Mouse (Mus musculus) intestine, embryonic 15.5 days (tissue): Measurements from ENCODE around the gene Btbd9. TPM values are rescaled to one million over a fixed set of nuclear protein-coding genes. Genes with fewer than 3 reads are reported as not detected.

Experiments used
- ATAC-seq: fragments of 200-750 bp; cut with Nextera tagmentation; 2 replicates; pipeline ENCODE4 v1.8.0; 2017; ENCODE audit warnings: moderate TSS enrichment, moderate library complexity
- H3K27ac ChIP-seq: fragments of 300-500 bp; sonication (generic); 2 replicates; pipeline ENCODE4 v1.5.1; 2015; ENCODE audit warnings: mild to moderate bottlenecking, inconsistent platforms
- H3K27me3 ChIP-seq: fragments of 300-500 bp; sonication (generic); replicated peaks from 2 replicates; pipeline ENCODE4 v1.6.1; 2015; ENCODE audit warnings: inconsistent platforms
- H3K36me3 ChIP-seq: fragments of 300-500 bp; sonication (generic); 2 replicates; pipeline ENCODE4 v1.6.1; 2015; ENCODE audit warnings: inconsistent platforms
- H3K4me1 ChIP-seq: fragments of 300-500 bp; sonication (generic); replicated peaks from 2 replicates; pipeline ENCODE4 v1.6.1; 2015; ENCODE audit warnings: inconsistent platforms
- H3K4me2 ChIP-seq: fragments of 300-500 bp; sonication (generic); replicated peaks from 2 replicates; pipeline ENCODE4 v1.6.1; 2015; ENCODE audit warnings: mild to moderate bottlenecking, inconsistent platforms
- H3K4me3 ChIP-seq: fragments of 300-500 bp; sonication (generic); replicated peaks from 2 replicates; pipeline ENCODE4 v1.5.1; 2015; ENCODE audit warnings: inconsistent platforms
- H3K9ac ChIP-seq: fragments of 300-500 bp; sonication (generic); 2 replicates; pipeline ENCODE4 v1.6.1; 2015; ENCODE audit warnings: inconsistent platforms
- H3K9me3 ChIP-seq: fragments of 300-500 bp; sonication (generic); 2 replicates; pipeline ENCODE4 v1.6.1; 2016; ENCODE audit warnings: inconsistent platforms
- WGBS: fragments of 180-500 bp; shearing (Covaris S2); methylation state at CpG from one replicate; pipeline ENCODE4 v1.1.7; 2015; 5-methylcytosine and 5-hydroxymethylcytosine counted together
- polyA plus RNA-seq: library from polyadenylated mRNA; unstranded; fragments of >200 nt; fragmentation: Nextera tagmentation; extraction: Ambion mirVana; gene quantifications from 2 replicates; pipeline ENCODE4 v1.2.1, GENCODE M21; 2015

Gene Btbd9
- polyA plus RNA-seq, 1 experiment from 2014 or later, result 52.8 TPM

GRCm38 (mm10) chr17:30484446-30485066 lies 91.7 kb downstream of the Btbd9 start:
- no peaks in the 10 kb centered on the region for H3K4me1 ChIP-seq
- no peaks in the 10 kb centered on the region for H3K36me3 ChIP-seq
- no peak overlapping the region for H3K9ac ChIP-seq
- ATAC-seq, result no peak
- H3K4me2 ChIP-seq, result no peak overlapping the region
- no peak overlapping the region for H3K4me3 ChIP-seq
- 76% methylated on average over 1 of the region's 1 CpGs for WGBS
- no peaks in the 10 kb centered on the region for H3K9me3 ChIP-seq
- H3K27ac ChIP-seq, result no peak overlapping the region
- H3K27me3 ChIP-seq, result no peaks in the 10 kb centered on the region

- no peak overlapping the region for H3K4me3 ChIP-seq
- ATAC-seq, result no peak
- no peaks in the 10 kb centered on the region for H3K4me1 ChIP-seq
- H3K27ac ChIP-seq, result no peak overlapping the region
- no peak overlapping the region for H3K9ac ChIP-seq
- H3K4me2 ChIP-seq, result no peak overlapping the region
- WGBS, result 82% methylated on average over 6 of the region's 6 CpGs
- no peaks in the 10 kb centered on the region for H3K36me3 ChIP-seq
- no peaks in the 10 kb centered on the region for H3K27me3 ChIP-seq
- H3K9me3 ChIP-seq, result no peaks in the 10 kb centered on the region
Measured at GRCm38 (mm10) chr17:30481766-30482165, 94.5 kb downstream of the Btbd9 start.

GRCm38 (mm10) chr17:30481341-30481740 lies 94.9 kb downstream of the Btbd9 start:
- no peaks in the 10 kb centered on the region for H3K36me3 ChIP-seq
- no peak overlapping the region for H3K27ac ChIP-seq
- no peak overlapping the region for H3K9ac ChIP-seq
- no peak for ATAC-seq
- no peak overlapping the region for H3K4me3 ChIP-seq
- H3K27me3 ChIP-seq, result no peaks in the 10 kb centered on the region
- no peaks in the 10 kb centered on the region for H3K4me1 ChIP-seq
- 93% methylated on average over 10 of the region's 10 CpGs for WGBS
- no peaks in the 10 kb centered on the region for H3K9me3 ChIP-seq
- H3K4me2 ChIP-seq, result no peak overlapping the region

- Histone ChIP-seq H3K4me1 (no peaks in the 10 kb centered on the region), H3K4me2 (no peak overlapping the region), H3K36me3 (no peaks in the 10 kb centered on the region), H3K27ac (no peak overlapping the region), H3K27me3 (no peaks in the 10 kb centered on the region), H3K9ac (no peak overlapping the region), H3K9me3 (no peaks in the 10 kb centered on the region), H3K4me3 (no peak overlapping the region)
- WGBS, result 89% methylated on average over 8 of the region's 8 CpGs
- no peak for ATAC-seq
Measured at GRCm38 (mm10) chr17:30480381-30480780, 95.9 kb downstream of the Btbd9 start.

GRCm38 (mm10) chr17:30478181-30478580 lies 98.1 kb downstream of the Btbd9 start:
- Histone ChIP-seq H3K4me3 (no peak overlapping the region), H3K27me3 (no peaks in the 10 kb centered on the region), H3K4me2 (no peak overlapping the region), H3K27ac (no peak overlapping the region), H3K4me1 (no peaks in the 10 kb centered on the region), H3K9me3 (no peaks in the 10 kb centered on the region), H3K36me3 (no peaks in the 10 kb centered on the region), H3K9ac (no peak overlapping the region)
- no peak for ATAC-seq
- 84% methylated on average over 9 of the region's 9 CpGs for WGBS

- Histone ChIP-seq H3K27me3 (no peaks in the 10 kb centered on the region), H3K9me3 (no peaks in the 10 kb centered on the region), H3K36me3 (no peaks in the 10 kb centered on the region), H3K4me2 (no peak overlapping the region), H3K9ac (no peak overlapping the region), H3K4me3 (no peak overlapping the region), H3K27ac (no peak overlapping the region), H3K4me1 (peaks cover 14% of the 10 kb centered on the region)
- 41% methylated on average over 2 of the region's 2 CpGs for WGBS
- no peak for ATAC-seq
Measured at GRCm38 (mm10) chr17:30474561-30474960, 101.7 kb downstream of the Btbd9 start.

- no peak for ATAC-seq
- Histone ChIP-seq H3K4me3 (no peak overlapping the region), H3K36me3 (no peaks in the 10 kb centered on the region), H3K4me2 (no peak overlapping the region), H3K4me1 (peaks cover 22% of the 10 kb centered on the region), H3K9ac (no peak overlapping the region), H3K27me3 (no peaks in the 10 kb centered on the region), H3K27ac (no peak overlapping the region), H3K9me3 (no peaks in the 10 kb centered on the region)
- WGBS, result 94% methylated on average over 10 of the region's 10 CpGs
Measured at GRCm38 (mm10) chr17:30472776-30473175, 103.5 kb downstream of the Btbd9 start.

GRCm38 (mm10) chr17:30471512-30471911 lies 104.8 kb downstream of the Btbd9 start:
- Histone ChIP-seq H3K4me3 (no peak overlapping the region), H3K27ac (no peak overlapping the region), H3K36me3 (no peaks in the 10 kb centered on the region), H3K27me3 (no peaks in the 10 kb centered on the region), H3K4me1 (peaks cover 27% of the 10 kb centered on the region), H3K4me2 (no peak overlapping the region), H3K9me3 (no peaks in the 10 kb centered on the region), H3K9ac (no peak overlapping the region)
- WGBS, result 54% methylated on average over 7 of the region's 7 CpGs
- ATAC-seq, result no peak

- ATAC-seq, result no peak; the same call in 1 of the 2 replicates
- Histone ChIP-seq H3K4me2 (no peak overlapping the region), H3K27me3 (no peaks in the 10 kb centered on the region), H3K4me1 (peaks cover 27% of the 10 kb centered on the region), H3K9me3 (no peaks in the 10 kb centered on the region), H3K9ac (no peak overlapping the region), H3K27ac (no peak overlapping the region), H3K36me3 (no peaks in the 10 kb centered on the region), H3K4me3 (no peak overlapping the region)
- 19% methylated on average over 8 of the region's 8 CpGs for WGBS
Measured at GRCm38 (mm10) chr17:30470790-30471189, 105.5 kb downstream of the Btbd9 start.

GRCm38 (mm10) chr17:30470286-30470685 lies 106.0 kb downstream of the Btbd9 start:
- Histone ChIP-seq H3K27ac (no peak overlapping the region), H3K4me2 (no peak overlapping the region), H3K9ac (no peak overlapping the region), H3K4me1 (peaks cover 27% of the 10 kb centered on the region), H3K36me3 (no peaks in the 10 kb centered on the region), H3K27me3 (no peaks in the 10 kb centered on the region), H3K4me3 (no peak overlapping the region), H3K9me3 (no peaks in the 10 kb centered on the region)
- WGBS, result 49% methylated on average over 8 of the region's 8 CpGs
- ATAC-seq, result no peak

GRCm38 (mm10) chr17:30469511-30470076 lies 106.7 kb downstream of the Btbd9 start:
- 68% methylated on average over 10 of the region's 10 CpGs for WGBS
- no peak for ATAC-seq
- Histone ChIP-seq H3K4me2 (no peak overlapping the region), H3K4me1 (peaks cover 32% of the 10 kb centered on the region), H3K9me3 (no peaks in the 10 kb centered on the region), H3K36me3 (no peaks in the 10 kb centered on the region), H3K9ac (no peak overlapping the region), H3K27me3 (no peaks in the 10 kb centered on the region), H3K27ac (no peak overlapping the region), H3K4me3 (no peak overlapping the region)

GRCm38 (mm10) chr17:30468368-30468767 lies 107.9 kb downstream of the Btbd9 start:
- no peak overlapping the region for H3K27ac ChIP-seq
- WGBS, result 40% methylated on average over 4 of the region's 4 CpGs

GRCm38 (mm10) chr17:30467566-30468213 lies 108.6 kb downstream of the Btbd9 start:
- H3K4me3 ChIP-seq, result no peak overlapping the region
- H3K9me3 ChIP-seq, result no peaks in the 10 kb centered on the region
- no peak for ATAC-seq
- peak overlapping the region; percentile 44; the same call in 1 of the 2 replicates for H3K27ac ChIP-seq
- no peak overlapping the region for H3K9ac ChIP-seq
- peaks cover 32% of the 10 kb centered on the region for H3K4me1 ChIP-seq
- peak overlapping the region; percentile 24; the same call in 1 of the 2 replicates for H3K4me2 ChIP-seq
- WGBS, result 45% methylated on average over 14 of the region's 14 CpGs
- H3K27me3 ChIP-seq, result no peaks in the 10 kb centered on the region
- H3K36me3 ChIP-seq, result no peaks in the 10 kb centered on the region

More at GRCm38 (mm10) chr17:30468368-30468767, 107.9 kb downstream of the Btbd9 start:
- Histone ChIP-seq H3K4me2 (no peak overlapping the region), H3K4me1 (peaks cover 32% of the 10 kb centered on the region), H3K9ac (no peak overlapping the region), H3K9me3 (no peaks in the 10 kb centered on the region), H3K36me3 (no peaks in the 10 kb centered on the region), H3K27me3 (no peaks in the 10 kb centered on the region), H3K4me3 (no peak overlapping the region)
- ATAC-seq, result no peak
